Mouse (Mus musculus): Measurements from ENCODE around the gene Dync2li1.

Dync2li1 gene

GRCm38 (mm10) chr17:84646477-84646876, 20.2 kb downstream of the Dync2li1 start:
- DNase-seq (ENCODE audit: low spot score) = no peak

- no peak for DNase-seq (ENCODE audit: low spot score)
Measured at GRCm38 (mm10) chr17:84647630-84648029, 21.3 kb downstream of the Dync2li1 start.

GRCm38 (mm10) chr17:84650302-84651017, 24.2 kb downstream of the Dync2li1 start:
- DNase-seq (ENCODE audit: low spot score) = no peak

GRCm38 (mm10) chr17:84653544-84653943, 27.2 kb downstream of the Dync2li1 start:
- DNase-seq (ENCODE audit: low spot score) = no peak

- no peak for DNase-seq (ENCODE audit: low spot score)
Measured at GRCm38 (mm10) chr17:84656205-84656604, 29.9 kb downstream of the Dync2li1 start.

- no peak for DNase-seq (ENCODE audit: low spot score)
Measured at GRCm38 (mm10) chr17:84656653-84657421, 30.5 kb downstream of the Dync2li1 start.

- DNase-seq (ENCODE audit: low spot score) = no peak
Measured at GRCm38 (mm10) chr17:84657422-84657732, 31.1 kb downstream of the Dync2li1 start.

- DNase-seq (ENCODE audit: low spot score) = no peak
Measured at GRCm38 (mm10) chr17:84657782-84658181, 31.5 kb downstream of the Dync2li1 start.

GRCm38 (mm10) chr17:84658195-84658594, 31.9 kb downstream of the Dync2li1 start:
- no peak for DNase-seq (ENCODE audit: low spot score)

GRCm38 (mm10) chr17:84658951-84659350, 32.7 kb downstream of the Dync2li1 start:
- no peak for DNase-seq (ENCODE audit: low spot score)

GRCm38 (mm10) chr17:84665053-84665452, 38.8 kb downstream of the Dync2li1 start:
- DNase-seq (ENCODE audit: low spot score) = no peak

GRCm38 (mm10) chr17:84665691-84666090, 39.4 kb downstream of the Dync2li1 start:
- no peak for DNase-seq (ENCODE audit: low spot score)

- no peak for DNase-seq (ENCODE audit: low spot score)
Measured at GRCm38 (mm10) chr17:84667848-84668247, 41.6 kb downstream of the Dync2li1 start.

GRCm38 (mm10) chr17:84672376-84673369, 46.4 kb downstream of the Dync2li1 start:
- no peak for DNase-seq (ENCODE audit: low spot score)

- DNase-seq (ENCODE audit: low spot score) = no peak
Measured at GRCm38 (mm10) chr17:84674048-84674447, 47.8 kb downstream of the Dync2li1 start.

GRCm38 (mm10) chr17:84675204-84675603, 48.9 kb downstream of the Dync2li1 start:
- no peak for DNase-seq (ENCODE audit: low spot score)

GRCm38 (mm10) chr17:84675951-84676366, 49.7 kb downstream of the Dync2li1 start, which contains the start of gene Abcg8:
Gene Abcg8, plus strand, starts transcription at chr17:84676302.
- no peak for DNase-seq (ENCODE audit: low spot score)

- no peak for DNase-seq (ENCODE audit: low spot score)
Measured at GRCm38 (mm10) chr17:84677595-84677994, 51.3 kb downstream of the Dync2li1 start.

GRCm38 (mm10) chr17:84681670-84682069, 55.4 kb downstream of the Dync2li1 start:
- DNase-seq (ENCODE audit: low spot score) = no peak

GRCm38 (mm10) chr17:84682734-84683717, 56.7 kb downstream of the Dync2li1 start, which contains the start of gene Abcg5:
Gene Abcg5, minus strand, starts transcription at chr17:84683011.
- no peak for DNase-seq (ENCODE audit: low spot score)

GRCm38 (mm10) chr17:84684284-84684683, 58.0 kb downstream of the Dync2li1 start:
- DNase-seq (ENCODE audit: low spot score) = no peak

All from MN1 (cell line).